Mouse (Mus musculus) kidney, postnatal 36 days (tissue): ENCODE data around the gene Gm10061.
"Not testable (repeated sequence)": the region's sequence is repeated elsewhere in the genome, so short reads cannot be mapped to it uniquely, and the experiment has no call there.

Source experiments
- DNase-seq, 2 experiments: peaks; one replicate each; pipeline ENCODE4 v3.0.0; 2021 to 2022; ENCODE audit warnings: mixed read lengths in 2 of 2

Gene Gm10061

GRCm38 (mm10) chr16:89150786-89151185 lies at the start of gene Gm10061:
TSS of gene Gm10061 (plus strand) at chr16:89151086.
- DNase-seq: no peak

GRCm38 (mm10) chr16:89140551-89140950 lies 10.3 kb upstream of the Gm10061 start, which contains the start of gene Gm6358:
TSS of gene Gm6358 (plus strand) at chr16:89140851.
- DNase-seq: no peak

- no peak for DNase-seq
Observed at GRCm38 (mm10) chr16:89157652-89158051, 6.8 kb downstream of the Gm10061 start, which contains the start of gene Gm9789. TSS of gene Gm9789 (plus strand) at chr16:89157952.

GRCm38 (mm10) chr16:89169190-89169589 lies 18.3 kb downstream of the Gm10061 start, which contains the start of gene Gm7735:
TSS of gene Gm7735 (plus strand) at chr16:89169490.
- not testable (repeated sequence) for DNase-seq

- DNase-seq: no peak
Observed at GRCm38 (mm10) chr16:89174435-89174834, 23.5 kb downstream of the Gm10061 start, which contains the start of gene 1110057P08Rik. TSS of gene 1110057P08Rik (plus strand) at chr16:89174735.

- DNase-seq: no peak
Observed at GRCm38 (mm10) chr16:89188621-89189020, 37.7 kb downstream of the Gm10061 start.
